Mouse (Mus musculus): ENCODE results near the gene Cybrd1.

Gene Cybrd1

DNA sequence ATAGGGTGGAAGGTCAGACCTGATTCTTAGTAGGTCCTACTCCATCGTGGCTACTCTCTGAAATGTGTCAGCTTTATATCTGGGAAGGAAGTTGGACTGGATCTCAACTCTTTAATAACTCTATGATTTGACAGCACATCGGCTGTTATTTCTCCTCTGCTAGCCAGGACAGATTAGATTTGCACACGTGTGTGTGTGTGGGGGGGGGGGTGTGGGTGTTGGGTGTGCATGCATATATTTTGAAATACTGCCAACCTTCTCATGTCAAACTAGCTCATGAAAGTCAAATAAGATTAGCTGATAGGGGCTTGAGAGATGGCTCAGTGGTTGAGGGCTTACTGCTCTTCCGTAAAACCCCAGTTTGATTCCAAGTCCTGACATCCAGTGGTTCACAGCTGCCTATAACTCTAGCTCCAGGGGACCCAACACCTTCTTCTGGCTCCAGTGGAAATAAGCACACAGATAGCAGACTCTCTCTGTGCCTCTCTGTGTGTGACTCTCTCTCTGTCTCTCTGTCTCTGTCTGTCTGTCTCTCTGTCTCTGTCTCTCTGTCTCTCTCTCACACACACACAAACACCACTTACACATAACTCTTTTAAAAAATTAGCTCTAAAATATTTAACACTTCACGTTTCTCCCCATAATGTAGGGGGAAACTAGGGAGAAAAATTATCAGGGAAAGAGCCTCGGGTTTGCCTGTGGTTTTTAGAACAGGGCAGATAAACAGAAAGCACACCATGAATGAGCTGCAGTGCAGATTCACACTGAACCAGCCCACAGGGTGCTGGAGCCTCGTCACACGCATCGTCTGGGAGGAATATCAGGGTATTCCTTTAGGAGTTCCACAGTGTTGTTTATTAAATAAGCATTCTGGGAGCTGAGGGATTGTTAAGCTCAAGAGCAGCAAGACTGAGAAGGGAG lies 58.9 kb downstream of the Cybrd1 start:
- no peak for DNase-seq

GRCm38 (mm10) chr2:71177250-71177615 lies 59.5 kb downstream of the Cybrd1 start:
- DNase-seq: no peak

DNA sequence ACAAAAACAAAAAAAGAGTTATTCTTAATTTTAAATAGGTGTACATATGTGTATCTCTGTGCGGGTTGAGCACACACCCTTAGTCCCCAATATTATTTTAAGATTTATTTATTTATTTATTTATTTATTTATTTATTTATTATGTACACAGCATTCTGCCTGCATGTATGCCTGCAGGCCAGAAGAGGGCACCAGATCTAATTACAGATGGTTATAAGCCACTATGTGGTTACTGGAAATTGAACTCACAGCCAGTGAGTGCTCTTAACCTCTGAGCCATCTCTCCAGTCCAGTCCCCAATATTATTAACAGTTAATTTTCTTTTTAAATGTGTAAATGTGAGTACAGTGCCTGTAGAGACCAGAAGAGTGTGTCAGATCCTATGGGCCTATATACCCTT lies 60.0 kb downstream of the Cybrd1 start:
- no peak for DNase-seq

DNA sequence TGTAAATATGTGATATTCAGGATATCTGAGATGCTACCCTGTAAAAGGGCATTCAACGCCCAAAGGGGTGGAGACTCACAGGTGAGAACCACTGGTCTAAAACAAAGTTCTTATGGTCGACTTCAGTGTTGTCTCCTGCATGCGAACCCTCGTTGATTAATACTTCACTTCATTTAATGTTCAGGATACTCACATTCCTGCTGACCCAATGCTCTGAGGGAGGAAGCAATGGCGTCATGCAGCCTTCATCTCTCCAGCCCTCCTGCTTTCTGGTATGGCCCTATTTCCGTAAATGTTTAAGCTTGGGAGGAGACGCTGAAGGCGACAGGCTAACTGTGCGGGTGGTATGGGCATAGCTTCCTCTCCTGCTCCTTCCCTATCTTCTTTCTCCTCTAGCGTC lies 62.0 kb downstream of the Cybrd1 start:
- no peak for DNase-seq

- no peak for DNase-seq
Measured at GRCm38 (mm10) chr2:71180566-71181217, 63.0 kb downstream of the Cybrd1 start.

DNA sequence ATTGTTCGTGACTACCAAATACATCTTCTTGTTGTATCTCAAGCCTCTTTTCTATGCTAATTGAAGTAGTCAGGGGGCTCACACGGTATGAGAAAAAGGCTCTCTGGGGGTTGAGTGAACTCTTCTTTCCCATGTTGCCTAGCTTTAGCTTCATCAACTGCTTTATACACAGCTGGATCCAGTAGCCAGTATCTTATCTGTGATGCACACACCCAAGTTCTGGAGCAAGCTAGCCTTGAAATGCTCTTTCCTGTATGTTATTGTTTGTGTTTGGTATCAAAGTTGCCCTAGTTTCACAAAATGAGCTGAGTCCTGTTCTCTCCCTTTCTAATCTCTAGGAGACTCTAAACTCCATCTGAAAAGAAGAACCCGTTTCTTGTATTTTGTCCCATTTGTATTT lies 70.2 kb downstream of the Cybrd1 start:
- no peak for DNase-seq

- DNase-seq: no peak
Measured at GRCm38 (mm10) chr2:71188861-71189260, 71.1 kb downstream of the Cybrd1 start.

GRCm38 (mm10) chr2:71191391-71192194 lies 73.9 kb downstream of the Cybrd1 start:
- DNase-seq: no peak

- DNase-seq: no peak
Measured at GRCm38 (mm10) chr2:71192195-71192807, 74.6 kb downstream of the Cybrd1 start.
